Mouse (Mus musculus) bone marrow, adult 2 months (tissue): ENCODE measurements at regions not wholly inside any gene's neighbourhood (a gene's known extent, or its start where the extent isn't known, plus 50 kb on each side); places are given as distances from the start of the nearest gene placed in this dataset.

Source experiments
- H3K27ac ChIP-seq: fragments of 200-500 bp; 2 replicates; pipeline ENCODE4 v1.5.1; 2012; ENCODE audit warnings: low read depth, mild to moderate bottlenecking, control low read depth, inconsistent platforms, low read length; ENCODE audit not compliant: control insufficient read depth, poor library complexity, insufficient read depth
- H3K4me1 ChIP-seq: fragments of 200-500 bp; 2 replicates; pipeline ENCODE4 v1.6.1; 2011; ENCODE audit warnings: low read length; ENCODE audit not compliant: control insufficient read depth, insufficient read depth
- H3K4me3 ChIP-seq: fragments of 200-500 bp; replicated peaks from 2 replicates; pipeline ENCODE3; 2011; ENCODE audit warnings: mild to moderate bottlenecking, low read depth, low read length, control low read depth; ENCODE audit not compliant: control insufficient read depth
- CTCF ChIP-seq: fragments of 200-500 bp; IDR thresholded peaks from 2 replicates; pipeline ENCODE4 v1.5.1; 2011; ENCODE audit warnings: low read length, control low read depth; ENCODE audit not compliant: control insufficient read depth, insufficient read depth
- POLR2A ChIP-seq: fragments of 200-500 bp; IDR thresholded peaks from 2 replicates; pipeline ENCODE4 v1.6.1; 2011; ENCODE audit warnings: low read depth, mild to moderate bottlenecking, control low read depth, low read length, borderline replicate concordance; ENCODE audit not compliant: control insufficient read depth
- WGBS: fragments of 180-500 bp; shearing (Covaris S2); methylation state at CpG from one replicate; pipeline ENCODE4 v1.1.7; 2018; 5-methylcytosine and 5-hydroxymethylcytosine counted together

DNA sequence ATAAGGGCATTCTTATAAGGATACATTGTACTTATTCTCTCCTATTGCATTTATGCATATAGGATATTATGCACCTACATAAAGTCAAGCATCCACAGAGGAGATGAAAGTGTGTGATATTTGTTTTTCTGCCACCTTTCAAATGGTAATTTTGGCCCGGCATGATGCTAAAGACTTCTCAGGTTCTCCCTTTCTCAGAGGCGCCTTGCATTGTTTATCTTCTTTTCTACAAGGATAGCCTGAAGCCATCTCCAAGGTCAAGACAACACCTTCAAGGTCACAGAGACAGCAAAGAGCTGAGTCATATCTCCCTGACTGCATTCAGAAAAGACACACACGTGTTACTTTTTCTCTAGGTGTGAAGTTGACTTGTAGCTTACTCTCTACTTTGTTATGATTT lies 454.5 kb downstream of the 1810013L24Rik start:
- 50% methylated on average over 3 of the region's 3 CpGs for WGBS
- no peak for TF ChIP-seq POLR2A
- no peak for TF ChIP-seq CTCF
- no peak overlapping the region for H3K27ac ChIP-seq
- no peak overlapping the region for H3K4me3 ChIP-seq
- H3K4me1 ChIP-seq = no peaks in the 10 kb centered on the region

DNA sequence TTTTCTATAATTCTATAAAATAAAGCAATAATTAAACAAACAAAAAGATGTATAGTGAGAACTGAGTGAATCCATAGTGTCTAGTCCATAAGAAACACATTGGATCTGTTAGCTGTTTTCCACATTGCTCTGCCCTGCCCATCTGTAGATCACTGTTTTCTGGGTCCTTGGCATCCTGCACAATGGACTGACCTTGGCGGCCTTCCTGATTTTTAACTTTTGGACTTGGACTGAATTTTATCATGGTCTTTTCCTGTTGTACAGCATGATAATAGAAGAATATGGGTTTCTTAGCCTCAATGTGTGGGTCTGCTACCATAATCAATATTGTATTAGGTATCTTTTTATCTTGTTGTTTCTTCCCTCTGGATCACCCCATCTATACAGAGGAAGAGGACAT lies 456.0 kb downstream of the 1810013L24Rik start:
- WGBS = 80% methylated on average over 1 of the region's 1 CpGs
- H3K4me1 ChIP-seq = no peaks in the 10 kb centered on the region
- no peak overlapping the region for H3K27ac ChIP-seq
- H3K4me3 ChIP-seq = no peak overlapping the region
- TF ChIP-seq CTCF (no peak), POLR2A (no peak)

DNA sequence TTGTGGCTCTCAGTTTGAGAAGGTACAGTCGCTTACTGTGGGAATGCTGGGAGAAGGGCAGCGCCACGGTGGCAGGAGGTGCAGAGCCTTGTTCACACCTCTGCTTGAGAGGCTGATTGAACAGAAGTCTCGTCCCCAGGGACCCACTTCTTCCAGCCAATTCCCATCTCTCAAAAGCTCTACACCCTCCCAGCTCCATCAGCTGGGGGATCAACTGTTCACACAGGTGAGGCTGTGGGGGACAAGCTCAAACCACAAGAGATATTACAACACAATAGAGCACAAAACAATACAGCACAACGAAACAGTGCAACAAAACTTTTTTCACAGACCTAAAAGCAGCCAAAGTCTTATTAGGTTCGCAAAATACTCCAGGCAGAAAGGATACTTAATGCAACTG lies 457.7 kb downstream of the 1810013L24Rik start:
- 64% methylated on average over 6 of the region's 6 CpGs for WGBS
- TF ChIP-seq POLR2A (no peak), CTCF (no peak)
- Histone ChIP-seq H3K4me1 (no peaks in the 10 kb centered on the region), H3K4me3 (no peak overlapping the region), H3K27ac (no peak overlapping the region)

DNA sequence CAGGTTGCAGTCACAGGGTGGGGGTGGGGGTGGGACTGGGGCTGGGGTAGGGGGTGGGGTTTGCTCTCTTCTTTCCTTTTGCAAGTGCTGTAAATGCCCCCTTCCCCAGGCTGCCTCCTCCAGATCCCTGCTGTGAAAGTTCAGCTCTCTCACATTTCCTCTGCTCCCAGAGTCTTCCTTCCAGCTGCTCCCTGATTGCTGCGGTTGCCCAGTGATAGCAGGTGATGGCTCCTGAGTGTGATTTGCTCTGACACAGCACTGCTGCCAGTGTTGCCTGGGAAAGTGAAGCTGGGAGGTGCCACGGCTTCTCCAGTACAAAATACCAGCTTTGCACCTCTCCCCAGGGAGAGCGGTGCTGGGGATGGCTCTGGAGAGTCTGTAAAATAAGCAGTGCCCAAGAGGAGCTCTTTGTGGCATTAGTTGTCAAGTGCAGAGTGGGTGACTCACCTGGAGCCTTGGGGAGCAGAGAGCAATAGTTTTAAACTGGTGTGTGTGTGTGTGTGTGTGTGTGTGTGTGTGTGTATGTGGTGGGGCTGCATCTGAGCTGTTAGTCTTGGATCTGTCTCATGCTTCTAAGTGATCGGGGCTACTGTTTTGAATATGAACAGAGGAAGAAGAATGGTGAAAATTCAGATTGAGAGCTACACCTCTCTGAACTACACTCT lies 461.6 kb downstream of the 1810013L24Rik start:
- 56% methylated on average over 4 of the region's 4 CpGs for whole genome bisulfite sequencing
- Histone ChIP-seq H3K4me1 (no peaks in the 10 kb centered on the region), H3K4me3 (no peak overlapping the region), H3K27ac (no peak overlapping the region)
- TF ChIP-seq CTCF (no peak), POLR2A (no peak)

DNA sequence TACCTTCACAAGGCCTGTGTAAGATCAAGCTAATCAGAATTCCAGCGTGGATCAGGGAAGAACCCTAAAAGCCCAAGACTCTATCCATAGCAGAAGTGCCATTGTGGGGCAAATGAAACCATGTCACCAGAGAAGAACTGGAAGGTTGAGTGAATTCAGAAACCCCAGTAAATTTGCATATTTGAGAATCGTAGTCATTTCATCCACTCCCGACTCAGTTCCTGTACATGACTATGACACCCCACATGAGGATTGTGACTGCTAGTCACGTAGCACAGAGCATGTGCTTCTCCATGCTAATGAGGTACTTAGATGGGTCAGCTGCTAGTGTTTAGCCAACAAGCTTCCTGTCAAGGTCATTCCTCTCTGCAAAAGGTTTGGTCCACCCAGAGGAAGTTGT lies 473.2 kb downstream of the 1810013L24Rik start:
- H3K4me1 ChIP-seq = no peaks in the 10 kb centered on the region
- TF ChIP-seq POLR2A (no peak), CTCF (no peak)
- no peak overlapping the region for H3K4me3 ChIP-seq
- H3K27ac ChIP-seq = no peak overlapping the region
- 70% methylated on average over 4 of the region's 4 CpGs for WGBS

DNA sequence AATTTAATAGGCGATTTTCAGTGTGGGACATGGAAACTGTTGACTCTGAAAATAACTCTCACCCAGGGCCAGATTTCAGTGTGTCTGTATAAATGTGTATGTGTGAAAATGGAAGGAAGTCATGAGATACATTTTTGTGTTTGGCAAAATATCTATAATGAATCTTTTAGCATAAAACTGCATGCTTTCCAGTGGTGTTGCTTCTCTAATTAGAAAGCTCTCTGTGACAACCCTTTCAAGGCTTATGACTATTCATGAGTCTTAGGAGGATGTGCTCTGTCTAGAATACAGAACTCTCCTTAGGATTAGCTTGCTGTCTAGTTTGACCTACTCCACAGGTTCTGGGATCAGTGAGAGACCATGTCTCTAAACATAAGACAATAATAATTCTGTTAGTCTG lies 474.2 kb downstream of the 1810013L24Rik start:
- H3K4me1 ChIP-seq = no peaks in the 10 kb centered on the region
- no peak overlapping the region for H3K4me3 ChIP-seq
- no peak overlapping the region for H3K27ac ChIP-seq
- WGBS = 79% methylated on average over 1 of the region's 1 CpGs
- TF ChIP-seq POLR2A (no peak), CTCF (no peak)

DNA sequence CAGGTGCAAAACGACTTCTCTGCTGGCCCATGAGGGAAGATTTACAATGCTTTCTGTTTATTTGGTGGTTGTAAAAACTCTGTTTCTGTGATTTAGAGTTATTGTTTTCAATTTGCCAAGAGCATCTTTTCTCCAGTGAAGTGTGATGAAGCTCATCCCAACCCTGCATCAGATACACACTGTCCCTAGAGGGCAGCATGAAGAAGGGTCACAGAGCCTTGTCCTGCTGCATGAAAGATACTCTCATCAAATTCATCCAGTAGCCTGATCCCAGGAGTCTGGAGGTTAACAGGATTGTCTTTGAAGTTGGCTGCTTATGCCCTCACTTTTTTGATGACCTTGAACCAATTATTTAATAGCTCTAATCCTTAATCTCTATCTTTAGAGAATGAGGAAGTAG lies 480.8 kb downstream of the 1810013L24Rik start:
- 12% methylated on average over 1 of the region's 1 CpGs for WGBS
- H3K4me1 ChIP-seq = no peaks in the 10 kb centered on the region
- no peak for TF ChIP-seq POLR2A
- no peak for TF ChIP-seq CTCF
- no peak overlapping the region for H3K4me3 ChIP-seq
- H3K27ac ChIP-seq = no peak overlapping the region

DNA sequence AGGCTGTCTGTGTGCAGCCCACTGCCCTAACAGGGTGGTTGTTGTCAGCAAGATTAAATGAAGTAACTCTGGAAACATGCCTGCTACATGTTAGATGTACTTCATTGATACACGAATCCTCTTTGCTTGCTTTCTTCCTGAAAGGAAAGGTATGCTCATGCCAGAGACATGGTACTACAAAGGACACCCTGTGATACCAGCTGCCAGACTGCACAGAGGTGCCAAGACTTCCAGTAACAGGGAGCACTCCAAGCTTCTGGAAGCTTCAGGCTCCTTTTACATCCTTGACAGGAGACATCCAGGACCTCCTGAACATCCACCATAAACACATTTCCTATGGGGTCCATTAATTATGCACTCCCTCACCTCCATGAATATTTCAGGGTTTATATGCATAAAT lies 505.7 kb downstream of the 1810013L24Rik start:
- no peaks in the 10 kb centered on the region for H3K4me1 ChIP-seq
- TF ChIP-seq POLR2A (no peak), CTCF (no peak)
- no peak overlapping the region for H3K27ac ChIP-seq
- H3K4me3 ChIP-seq = no peak overlapping the region
- 80% methylated on average over 1 of the region's 1 CpGs for WGBS

DNA sequence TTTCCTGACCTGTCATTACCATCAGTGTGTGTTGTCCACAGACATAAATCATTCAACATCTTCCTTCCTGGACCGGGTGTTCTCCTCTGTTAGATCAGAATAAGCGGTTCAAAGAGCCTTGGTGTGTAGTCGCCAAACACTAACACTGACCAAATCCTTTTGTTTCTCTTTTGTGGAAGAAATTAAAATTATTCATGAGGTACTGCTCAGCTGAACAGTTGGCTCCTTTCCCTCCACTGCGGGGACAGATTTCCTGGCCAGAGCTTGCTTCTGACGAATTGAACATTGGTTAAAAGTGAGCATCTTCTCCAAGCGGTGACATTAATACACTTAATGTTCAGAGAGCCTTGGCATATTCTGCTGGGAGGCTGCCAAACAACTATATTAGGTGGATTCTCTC lies 506.2 kb downstream of the 1810013L24Rik start:
- no peak overlapping the region for H3K4me3 ChIP-seq
- no peaks in the 10 kb centered on the region for H3K4me1 ChIP-seq
- TF ChIP-seq CTCF (no peak), POLR2A (no peak)
- H3K27ac ChIP-seq = no peak overlapping the region
- WGBS = 76% methylated on average over 6 of the region's 6 CpGs
